Mouse (Mus musculus): ENCODE data around the gene Cdc42se1. TPM values are rescaled to one million over a fixed set of nuclear protein-coding genes. Genes with fewer than 3 reads are reported as not detected.

The Cdc42se1 gene
- polyA plus RNA-seq, 3 experiments from 2014 or later = 179 to 293 (median 202) TPM

DNA sequence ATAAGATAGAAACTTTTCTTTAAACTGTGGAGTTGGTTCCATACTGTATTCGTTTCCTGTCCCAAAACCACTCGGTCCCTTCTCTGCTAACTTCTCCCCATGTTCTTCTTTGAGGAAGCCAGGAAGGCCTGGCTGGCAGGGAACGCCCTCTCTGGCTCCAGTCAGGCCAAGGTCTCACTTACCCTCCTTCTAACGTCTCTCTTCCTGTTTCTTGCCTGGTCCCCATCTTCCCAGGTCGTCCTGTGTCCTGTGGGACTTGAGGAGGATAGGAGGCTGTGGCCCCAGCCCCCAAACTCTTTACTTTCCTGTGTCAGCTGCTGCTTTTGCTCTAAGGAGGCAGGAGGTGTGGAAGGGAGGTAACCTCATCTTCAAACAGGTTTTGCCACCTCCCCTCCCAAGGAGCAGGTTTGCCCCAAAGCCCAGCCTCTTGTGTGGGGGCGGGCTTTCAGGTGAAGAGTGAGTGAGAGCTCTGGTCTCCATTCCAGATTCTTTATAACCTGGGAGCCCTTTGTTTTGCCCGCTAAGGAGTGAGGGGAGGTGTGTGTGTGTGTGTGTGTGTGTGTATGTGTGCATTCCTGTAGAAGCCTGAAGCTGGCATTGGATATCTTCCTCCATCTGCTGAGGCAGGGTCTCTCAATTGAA, 22.4 kb downstream of the Cdc42se1 start, which contains the start of gene Bnipl:
Bnipl (minus strand) TSS at position 411 of the 642 bp plus-strand sequence.
- no peak for ATAC-seq

DNA sequence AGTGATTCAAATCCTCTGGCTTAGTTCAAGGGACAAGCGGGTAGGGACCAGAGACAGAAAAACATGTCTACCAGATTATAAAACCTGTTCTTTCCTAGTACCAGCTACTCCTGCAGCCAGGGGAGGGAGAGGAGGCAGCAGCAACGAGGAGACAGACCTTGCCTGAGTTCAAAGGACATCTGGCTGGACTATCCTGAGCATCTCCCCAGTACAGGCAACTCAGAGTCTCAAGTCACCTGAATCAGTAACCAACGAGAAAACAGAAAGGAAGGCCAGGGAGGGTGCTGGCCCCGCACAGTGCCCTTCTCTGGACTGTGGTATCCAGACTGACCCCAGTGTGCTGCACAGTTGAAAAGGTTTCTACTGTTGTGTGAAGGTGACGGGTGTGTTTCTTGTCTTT, 28.4 kb downstream of the Cdc42se1 start:
- ATAC-seq = no peak

DNA sequence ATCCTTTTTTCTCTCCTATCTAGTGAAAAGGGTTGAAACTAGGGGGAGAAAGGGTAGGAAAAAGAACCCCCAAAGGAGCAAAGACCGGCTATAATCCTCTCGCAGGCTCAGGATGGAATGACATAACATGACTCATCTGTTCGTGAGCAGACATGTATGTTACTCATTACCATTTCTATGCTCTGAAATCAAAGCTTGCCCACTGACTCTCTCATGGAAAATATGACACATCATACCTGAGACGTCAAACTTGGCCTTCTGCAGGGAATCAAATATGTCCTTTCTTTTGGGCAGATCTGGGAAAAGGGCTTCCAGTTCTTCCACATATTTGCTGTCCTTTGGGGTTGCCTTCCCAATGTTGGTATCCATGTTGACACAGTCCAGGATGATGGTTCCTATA, 33.4 kb downstream of the Cdc42se1 start:
- ATAC-seq = no peak

DNA sequence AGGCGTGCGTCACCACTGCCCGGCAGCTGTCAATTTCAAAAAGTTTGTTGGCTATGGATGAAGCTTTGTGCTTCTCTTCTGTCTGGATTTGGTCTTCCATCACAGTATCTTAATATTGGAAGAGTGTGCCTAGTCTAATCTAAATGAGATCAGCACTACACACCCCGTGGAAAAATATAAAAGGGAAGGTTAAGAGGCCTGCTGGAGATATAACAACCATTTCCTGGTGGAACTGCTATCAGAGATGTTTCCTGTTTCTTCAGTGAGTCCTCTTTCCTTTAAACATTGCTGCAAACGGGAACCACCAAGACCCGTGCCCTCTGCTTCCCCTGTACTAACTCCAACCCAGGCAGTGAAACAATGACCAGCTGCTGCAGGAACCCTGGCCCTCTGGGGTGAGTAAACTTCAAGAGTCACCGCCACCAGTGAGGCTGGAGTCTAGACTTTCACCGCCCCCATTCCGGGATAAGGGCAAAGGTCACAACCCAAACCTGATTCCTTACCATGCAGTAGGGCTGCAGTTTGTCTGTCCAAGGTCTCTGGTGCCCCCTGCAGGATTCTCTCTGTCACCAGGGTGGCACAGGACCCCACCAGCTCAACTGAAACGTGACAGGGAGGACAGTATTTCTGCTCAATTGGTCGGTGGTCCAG, 34.7 kb downstream of the Cdc42se1 start:
- peak; percentile 78 for ATAC-seq

DNA sequence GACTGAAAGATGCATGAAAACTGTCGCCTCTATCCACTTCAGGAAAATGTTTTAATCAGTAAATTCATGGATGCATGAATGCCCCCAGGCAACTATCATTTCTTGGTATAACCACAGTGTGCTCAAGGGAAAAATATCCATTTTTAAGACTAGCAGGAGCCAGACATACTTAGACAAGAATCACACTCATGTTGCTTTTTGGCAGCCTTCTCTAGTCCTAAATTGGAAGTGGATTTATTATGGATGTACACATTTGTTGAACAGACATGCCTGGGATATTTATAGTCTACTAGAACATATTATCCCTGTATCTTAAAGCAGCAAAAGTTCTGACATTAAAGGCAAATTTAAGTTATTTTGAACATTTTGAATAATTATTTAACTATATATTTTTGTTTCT, 36.2 kb downstream of the Cdc42se1 start:
- no peak for ATAC-seq

DNA sequence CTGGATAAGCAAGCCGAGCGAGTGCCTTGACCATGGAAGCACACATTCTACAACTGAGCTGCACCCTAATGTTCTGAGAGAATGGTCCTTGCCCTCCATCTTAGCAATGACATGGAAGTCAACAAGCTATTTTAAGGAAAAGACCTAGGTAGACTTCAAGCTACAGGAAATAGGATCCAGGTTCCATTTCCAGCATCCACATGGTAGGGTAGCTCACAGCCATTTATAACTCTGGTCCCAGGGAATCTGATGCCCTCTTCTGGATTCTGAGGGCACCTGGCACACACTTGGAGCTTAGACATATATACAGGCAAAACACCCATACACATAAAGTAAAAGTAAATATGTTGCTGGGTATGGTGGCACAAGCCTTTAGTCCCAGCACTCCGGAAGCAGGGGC, 37.5 kb downstream of the Cdc42se1 start:
- no peak for ATAC-seq

DNA sequence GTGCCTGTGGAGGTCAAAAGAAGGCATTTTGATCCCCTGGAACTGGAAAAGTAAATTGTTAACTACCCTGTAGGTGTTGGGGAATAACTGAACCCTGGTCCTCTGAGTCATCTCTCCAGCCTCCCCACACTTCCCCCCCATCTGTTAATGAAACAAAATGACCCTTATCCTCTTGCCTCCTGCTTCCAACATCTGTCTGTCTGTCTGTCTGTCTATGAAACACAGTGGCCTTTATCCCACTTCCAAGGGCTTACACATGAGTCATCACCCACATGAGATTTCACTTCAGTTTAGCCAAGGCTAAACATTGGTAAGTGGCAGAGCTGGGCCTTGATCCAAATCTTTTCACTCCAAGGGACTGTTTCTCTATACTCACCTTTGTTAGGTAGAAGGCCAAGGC, 39.3 kb downstream of the Cdc42se1 start:
- ATAC-seq = no peak

DNA sequence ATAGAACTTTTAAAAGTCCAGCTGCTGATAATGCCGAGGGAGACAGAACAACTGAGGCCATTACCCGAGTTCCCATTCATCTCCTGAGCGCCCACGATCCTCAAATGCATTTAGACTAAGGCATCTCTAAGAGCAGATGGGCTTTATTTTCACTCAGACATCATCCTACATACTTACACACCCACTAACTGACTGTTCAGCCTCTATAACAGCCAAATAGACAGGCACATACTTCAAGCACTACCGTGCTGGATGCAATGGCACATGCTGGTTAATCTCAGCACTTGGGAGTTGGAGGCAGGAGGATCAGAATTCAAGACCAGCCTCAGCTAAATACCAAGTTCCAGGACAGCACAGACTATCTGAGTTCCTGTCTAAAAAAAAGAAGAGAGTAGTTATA, 41.3 kb downstream of the Cdc42se1 start:
- ATAC-seq = no peak

DNA sequence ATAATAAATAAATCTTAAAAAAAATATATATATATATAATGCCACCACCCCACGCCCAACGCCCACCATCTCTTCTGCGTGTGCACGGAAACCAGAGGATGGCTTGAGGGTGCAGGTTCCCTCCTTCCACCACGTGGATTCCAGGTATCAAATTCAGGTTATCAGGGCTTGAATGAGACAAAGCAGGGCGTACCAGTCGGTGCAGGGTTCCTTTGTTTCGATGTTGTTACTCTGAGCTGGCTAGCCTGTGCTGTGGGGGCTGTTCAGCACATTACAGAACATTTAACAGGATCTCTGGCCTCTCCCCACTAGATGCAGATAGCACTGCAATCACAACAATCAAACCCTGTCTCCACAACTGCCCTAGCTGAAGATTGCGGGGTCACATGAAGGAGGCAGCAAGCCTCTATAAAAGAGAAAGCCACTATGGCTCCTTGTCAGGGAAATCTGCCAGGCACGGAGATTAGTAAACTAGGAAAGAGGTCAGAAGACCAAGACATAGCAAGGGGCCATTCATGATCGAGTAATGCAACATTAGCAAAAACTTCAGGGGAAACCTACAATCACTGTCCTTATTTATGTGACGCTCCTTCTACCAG, 42.3 kb downstream of the Cdc42se1 start:
- no peak for ATAC-seq

DNA sequence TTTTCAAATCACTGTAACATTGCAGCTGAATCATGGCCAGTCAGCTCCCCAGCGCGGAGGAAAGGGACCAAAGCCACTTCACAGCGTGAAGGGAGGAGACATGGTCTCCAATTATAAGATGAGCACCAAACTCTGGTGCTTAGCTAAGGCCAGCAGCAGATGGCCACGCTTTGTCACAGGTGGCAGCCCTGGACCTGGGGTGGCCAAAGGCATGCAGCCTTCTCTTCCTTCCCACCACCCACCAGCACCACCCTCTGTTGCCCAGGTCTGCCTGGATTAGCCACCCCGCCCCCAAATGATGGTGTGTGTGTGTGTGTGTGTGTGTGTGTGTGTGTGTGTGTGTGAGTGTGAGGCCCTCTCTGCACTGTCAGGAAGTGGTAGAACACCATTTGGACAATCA, 44.9 kb downstream of the Cdc42se1 start:
- no peak for ATAC-seq

DNA sequence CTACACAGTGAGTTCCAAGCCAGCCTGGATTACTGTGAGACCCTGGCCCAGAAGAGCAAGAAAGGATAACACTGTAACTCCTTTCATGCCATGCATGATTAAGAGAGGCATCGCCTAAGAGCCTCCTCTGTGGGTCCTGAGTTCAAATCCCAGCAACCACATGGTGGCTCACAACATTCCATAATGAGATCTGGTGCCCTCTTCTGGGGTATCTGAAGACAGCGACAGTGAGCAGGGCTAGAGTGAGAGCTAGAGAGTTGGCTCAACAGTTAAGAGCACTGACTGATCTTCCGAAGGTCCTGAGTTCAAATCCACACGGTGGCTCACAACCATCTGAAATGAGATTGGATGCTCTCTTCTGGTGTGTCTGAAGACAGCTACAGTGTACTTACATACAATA, 45.9 kb downstream of the Cdc42se1 start:
- ATAC-seq = no peak

DNA sequence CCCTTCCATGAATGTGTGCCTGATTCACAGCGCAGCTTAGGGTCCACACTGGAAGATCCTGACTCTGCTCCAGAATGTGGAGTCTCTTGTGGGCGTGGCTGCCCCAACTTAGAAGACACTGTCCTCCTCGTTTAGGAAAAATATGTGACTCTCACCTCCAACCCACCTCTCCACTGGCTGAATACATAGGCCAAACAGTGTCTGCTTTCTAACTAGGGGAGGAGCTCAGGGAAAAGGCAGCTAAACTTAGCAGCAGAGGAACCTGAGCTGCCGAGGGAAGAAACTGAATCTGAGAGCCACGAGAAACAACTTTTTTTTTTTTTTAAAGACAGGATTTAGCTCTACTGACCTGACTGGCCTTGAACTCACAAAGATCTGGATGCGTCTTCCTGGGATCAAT, 46.6 kb downstream of the Cdc42se1 start:
- no peak for ATAC-seq

DNA sequence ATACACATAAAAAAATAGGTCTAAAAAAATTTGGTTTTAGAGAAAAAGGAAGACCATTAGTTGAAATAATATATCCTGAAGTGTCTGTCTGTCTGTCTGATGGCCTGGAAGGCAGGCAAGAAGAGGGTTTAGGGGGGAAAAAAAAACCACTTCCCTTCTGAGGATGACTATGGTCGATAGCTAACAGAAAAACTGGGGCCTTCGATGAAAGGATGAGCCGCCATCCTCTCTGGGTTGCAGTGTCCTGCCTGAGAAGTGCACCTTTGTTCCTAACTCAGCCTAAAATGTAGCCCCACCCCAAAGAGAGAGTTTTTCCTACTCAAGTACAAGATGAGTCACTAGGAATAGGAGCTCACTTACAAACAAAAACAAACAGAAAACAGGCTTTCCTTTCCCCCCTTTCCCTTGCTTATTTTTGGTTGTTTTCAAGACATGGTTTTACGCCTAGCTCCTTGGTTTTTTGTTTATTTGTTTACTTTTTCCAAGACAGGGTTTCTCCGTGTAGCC, 47.9 kb downstream of the Cdc42se1 start:
- ATAC-seq = no peak

DNA sequence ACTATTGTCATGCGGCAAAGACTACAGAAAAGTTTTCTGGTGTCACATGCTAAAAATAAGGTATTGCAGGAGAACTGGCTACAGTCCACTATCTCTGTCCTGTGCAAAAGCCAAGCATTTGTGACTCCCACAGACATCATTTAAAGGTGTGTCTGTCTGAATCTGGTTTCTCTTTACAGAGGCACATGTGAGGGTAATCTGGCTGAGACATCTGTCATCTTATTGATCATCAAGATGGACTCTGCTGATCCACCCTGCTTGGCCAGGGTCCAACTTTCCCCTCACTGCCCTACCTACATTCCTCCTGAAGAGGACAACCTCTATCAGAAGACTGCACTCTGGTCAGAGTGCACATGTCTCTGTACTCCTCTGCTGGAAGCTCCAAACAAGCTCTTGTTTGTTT, 48.6 kb downstream of the Cdc42se1 start:
- ATAC-seq = no peak

DNA sequence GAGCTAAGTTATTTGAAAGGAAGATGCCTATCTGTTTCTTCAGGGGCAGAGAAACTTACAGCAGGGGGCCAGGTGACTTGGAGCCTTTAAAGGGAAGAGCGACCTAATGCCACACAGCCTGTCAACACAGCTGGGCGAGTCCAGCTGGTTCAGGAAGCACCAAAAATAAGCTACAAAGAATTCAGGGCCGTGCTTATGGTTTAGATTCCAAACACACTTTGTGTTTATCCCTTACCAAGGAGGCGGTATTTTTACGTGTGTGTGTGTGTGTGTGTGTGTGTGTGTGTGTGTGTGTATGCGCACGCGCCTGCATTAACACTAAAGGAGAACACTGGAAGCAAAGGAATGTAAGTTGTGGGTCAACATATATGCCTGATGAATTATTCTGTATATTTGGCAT, 52.2 kb downstream of the Cdc42se1 start:
- ATAC-seq = no peak

DNA sequence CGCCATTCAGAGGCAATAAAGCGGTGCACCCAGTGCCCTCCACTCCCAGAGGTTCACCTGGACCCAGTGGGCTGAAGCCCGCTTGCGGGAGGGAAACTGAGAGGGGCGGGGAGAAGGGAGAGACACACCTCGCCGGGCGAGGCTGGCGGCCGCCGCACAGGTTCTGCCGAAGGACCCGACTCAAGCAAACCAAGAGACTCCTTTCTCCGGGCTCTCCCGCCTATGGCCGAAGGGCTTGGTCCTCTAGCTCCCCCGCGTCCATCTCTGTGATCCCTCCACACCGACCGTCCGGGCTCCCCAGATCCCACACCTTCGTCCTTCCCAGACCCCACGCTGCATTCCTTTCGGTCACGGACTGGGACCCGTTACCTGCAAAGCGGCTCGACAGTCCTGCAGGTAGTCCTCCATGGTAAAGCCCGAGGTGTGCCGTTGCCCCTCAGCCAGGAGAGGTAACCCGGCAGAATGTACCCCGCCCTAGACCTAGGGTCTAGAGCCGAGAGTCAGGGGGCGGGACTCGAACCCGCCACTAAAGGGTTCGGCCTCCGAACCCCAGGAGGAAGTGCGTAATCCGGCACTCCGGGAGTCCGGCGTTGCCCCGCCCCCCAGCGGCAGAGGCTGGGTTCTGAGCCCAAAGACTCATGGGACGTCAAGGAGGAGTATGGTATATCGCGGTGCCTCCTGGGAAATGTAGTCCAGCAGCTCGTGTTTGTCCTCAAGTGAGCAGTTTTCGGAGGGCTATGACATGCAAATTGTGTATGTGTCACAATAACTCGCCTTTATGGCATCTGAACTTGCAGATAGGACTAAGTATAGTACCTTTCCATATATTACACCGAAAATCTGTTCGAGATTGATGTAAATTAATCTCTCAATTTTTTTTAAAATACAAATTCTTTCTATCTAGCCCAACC, 52.9 kb downstream of the Cdc42se1 start, which contains the start of the genes Mindy1 and Prune1:
Mindy1 (plus strand) TSS at position 130 of the 911 bp plus-strand sequence.
Prune1 (minus strand) TSS at position 861 of the 911 bp plus-strand sequence.
- ATAC-seq = peak; percentile 93

DNA sequence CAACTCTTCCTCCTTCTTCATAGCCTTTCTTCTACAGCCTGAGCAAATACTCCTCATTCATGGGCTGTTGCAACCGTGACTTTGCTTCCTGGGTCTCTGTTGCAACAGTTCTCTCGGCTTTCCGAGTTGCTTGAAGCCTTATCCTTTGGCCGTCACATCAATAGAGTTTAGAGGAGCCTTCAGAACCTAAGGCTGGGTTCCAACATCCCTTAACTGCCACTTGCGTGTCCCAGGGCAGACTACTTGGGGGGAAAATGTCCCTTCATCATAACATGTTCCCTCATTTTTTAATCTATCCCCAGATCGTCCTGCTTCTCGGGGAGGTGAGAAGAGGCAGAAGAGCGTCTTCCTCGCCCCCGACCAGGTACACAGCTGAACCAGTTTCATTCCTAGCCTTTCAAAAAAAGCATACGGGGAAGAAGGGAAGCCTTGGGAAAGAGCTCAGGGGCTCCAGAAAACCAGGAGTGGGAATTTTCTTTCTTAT, 53.9 kb downstream of the Cdc42se1 start:
- ATAC-seq = no peak

DNA sequence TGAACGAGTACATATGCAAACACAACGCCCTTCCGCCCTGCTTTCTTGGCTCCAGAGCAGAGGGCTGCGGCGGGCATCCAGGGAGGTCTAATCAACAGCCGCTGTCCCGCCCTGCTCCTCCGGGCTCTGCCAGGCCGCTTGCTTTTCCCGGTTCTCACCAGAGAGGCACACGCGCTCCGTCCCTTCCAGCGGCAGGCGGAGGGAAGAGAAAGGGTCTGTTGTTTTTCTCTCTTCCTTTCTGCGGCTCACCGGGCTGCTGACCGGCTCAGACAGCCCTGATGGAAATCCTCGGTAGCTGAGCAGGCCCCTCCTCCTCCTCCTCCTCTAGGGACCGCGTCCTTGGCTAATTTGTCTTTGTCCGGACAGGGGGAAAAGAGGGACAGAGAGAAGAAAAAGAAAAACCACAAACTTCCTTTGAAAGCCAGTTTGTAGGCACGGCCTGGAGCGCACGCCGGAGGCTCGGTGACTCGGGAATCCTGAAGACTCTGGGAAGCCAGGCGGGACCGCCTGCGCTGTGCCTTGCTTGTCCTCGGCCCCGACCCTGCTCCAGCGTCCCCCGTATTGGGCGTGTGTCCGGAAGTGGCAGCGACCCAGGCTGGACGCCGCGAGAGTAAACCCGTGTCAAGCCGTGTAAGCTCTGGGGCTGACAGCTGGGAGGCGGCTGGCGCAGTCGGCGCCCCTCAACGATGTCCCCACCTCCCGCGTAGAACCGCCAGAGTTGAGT, 54.5 kb downstream of the Cdc42se1 start:
- peak; percentile 32 for ATAC-seq

DNA sequence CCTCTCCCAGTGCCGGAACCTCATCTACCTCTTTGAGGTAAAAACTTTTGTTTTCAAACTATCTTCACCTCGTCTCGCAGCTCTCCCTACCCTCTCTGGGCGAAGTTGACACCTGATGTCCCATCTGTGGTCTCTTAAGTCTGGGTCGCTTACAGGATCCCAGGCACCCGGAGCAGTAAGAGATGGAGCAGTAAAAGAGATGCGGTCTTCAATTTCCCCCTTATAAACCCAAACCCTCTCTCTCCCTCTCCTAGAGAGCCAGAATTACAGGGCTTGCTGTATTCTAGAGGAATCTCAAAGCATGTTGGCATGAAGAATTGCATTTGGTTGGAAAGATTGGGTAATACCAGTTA, 55.0 kb downstream of the Cdc42se1 start:
- ATAC-seq = no peak

DNA sequence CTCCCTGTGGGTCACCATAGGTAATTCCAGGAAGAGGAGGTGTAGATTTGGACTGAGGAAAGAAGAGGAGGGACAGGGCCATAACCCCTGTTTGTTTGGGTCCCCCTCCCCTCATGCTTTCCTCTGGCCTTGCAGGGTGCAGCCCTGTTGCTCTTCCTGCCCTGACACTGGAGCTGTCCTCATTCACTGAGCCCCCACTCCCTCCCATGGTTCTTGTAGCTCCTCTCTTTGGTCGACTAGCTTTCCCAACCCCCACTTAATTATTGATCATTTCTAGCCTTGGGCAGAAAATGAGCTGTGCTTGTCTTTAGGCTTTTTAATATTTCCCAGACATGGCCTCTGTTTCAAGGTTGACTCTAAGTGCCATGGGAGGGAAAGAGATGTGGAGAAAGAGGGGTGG, 55.5 kb downstream of the Cdc42se1 start:
- no peak for ATAC-seq

DNA sequence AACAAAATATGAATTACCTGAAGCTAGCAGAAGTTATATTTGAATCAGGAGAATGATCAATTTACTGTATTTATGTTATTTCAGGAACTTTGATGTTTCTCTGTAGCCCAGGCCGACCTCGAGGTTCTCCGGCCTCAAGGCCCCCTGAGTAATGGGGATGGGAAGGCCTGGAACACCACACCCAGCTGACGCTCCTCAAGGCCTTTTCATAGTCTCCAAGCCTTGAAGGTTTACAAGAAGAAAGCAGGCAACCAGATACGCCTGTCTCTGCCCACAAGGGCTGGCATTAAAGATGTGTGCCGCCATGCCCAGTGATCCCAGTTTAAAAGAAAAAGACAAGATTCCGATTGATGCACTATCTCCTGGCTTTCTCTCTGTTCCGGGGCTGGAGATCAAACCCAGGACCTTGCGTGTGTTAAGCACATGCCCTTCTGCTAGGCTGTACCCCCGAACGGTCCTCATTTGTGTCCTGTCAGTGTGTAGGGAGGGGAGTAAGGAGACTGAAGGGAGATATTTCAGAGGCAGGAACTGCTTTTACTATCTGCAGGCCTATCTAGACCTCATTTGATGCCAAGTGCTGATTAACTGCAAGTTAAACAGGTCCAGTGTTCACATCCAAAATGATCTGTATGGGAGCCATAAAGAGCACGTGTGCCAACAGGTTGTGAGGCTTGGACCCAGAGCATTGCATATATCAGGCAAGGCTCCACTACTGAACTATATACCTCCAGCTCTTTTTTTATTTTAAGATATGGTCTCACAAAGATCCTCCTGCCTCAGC, 56.2 kb downstream of the Cdc42se1 start:
- no peak for ATAC-seq

All from inflammation-experienced regulatory T-cells, adult 6 months (primary cell).